Mouse (Mus musculus): ENCODE data around the gene Tas2r134.

Tas2r134 gene

DNA sequence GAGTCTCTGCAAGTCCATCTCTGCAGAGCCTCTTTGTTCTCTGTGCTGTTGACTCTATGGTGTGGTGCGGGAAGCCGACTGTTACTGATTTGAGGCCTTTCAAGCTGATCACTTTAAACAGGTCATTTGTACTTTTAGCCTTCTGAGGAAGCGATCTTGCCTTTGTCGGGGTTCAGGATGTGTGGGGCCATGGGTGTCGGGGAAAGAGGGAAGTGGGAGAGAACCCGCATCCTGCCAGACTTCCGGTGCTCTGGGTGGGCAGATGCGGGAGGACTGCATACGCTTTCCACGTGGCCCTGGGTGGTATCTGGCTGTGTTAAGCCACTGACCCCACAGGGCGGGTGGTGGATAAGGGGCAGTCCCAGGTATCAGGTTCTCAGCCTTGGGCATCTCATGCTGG, 10.4 kb downstream of the Tas2r134 start:
- Histone ChIP-seq H3K9me3 (ENCODE audit: low read length) (peaks cover 14% of the 10 kb centered on the region), H3K36me3 (ENCODE audit: insufficient read depth, low read length) (no peaks in the 10 kb centered on the region), H3K4me1 (replicated peaks; ENCODE audit: low read depth, low read length) (no peaks in the 10 kb centered on the region), H3K4me3 (replicated peaks; ENCODE audit: low read length) (no peak overlapping the region), H3K27me3 (ENCODE audit: insufficient read depth, low read length) (no peaks in the 10 kb centered on the region)
- TF ChIP-seq NANOG (IDR thresholded peaks at IDR 0.05; ENCODE audit: borderline replicate concordance, low read length) (no peak), POU5F1 (IDR thresholded peaks at IDR 0.05; ENCODE audit: borderline replicate concordance, low read length) (no peak), CTCF (conservative IDR thresholded peaks at IDR 0.05; ENCODE audit: low read length) (no peak)

DNA sequence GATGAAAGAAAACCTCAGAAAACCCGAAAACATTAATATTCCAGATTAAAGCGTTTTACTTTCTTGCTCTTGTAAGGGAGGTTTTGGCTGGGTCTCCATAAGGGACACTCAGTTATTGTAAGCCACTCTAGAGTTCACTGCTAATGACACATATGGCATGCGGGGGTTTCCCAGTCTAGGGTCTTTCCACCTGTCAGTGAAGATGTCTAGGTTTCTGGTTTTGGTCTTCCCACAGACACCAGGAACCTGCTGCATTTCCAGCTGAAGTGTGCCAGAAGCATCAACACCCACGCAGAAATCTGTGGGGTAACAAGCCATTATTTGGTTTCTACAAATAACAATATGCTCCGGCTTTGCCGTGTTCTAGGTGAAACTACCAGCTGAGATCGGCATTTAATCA, 14.3 kb downstream of the Tas2r134 start:
- no peaks in the 10 kb centered on the region for H3K27me3 ChIP-seq (ENCODE audit: insufficient read depth, low read length)
- no peaks in the 10 kb centered on the region for H3K36me3 ChIP-seq (ENCODE audit: insufficient read depth, low read length)
- H3K4me1 ChIP-seq (replicated peaks; ENCODE audit: low read depth, low read length), result no peaks in the 10 kb centered on the region
- peaks cover 14% of the 10 kb centered on the region for H3K9me3 ChIP-seq (ENCODE audit: low read length)
- TF ChIP-seq CTCF (conservative IDR thresholded peaks at IDR 0.05; ENCODE audit: low read length), result no peak
- no peak overlapping the region for H3K4me3 ChIP-seq (replicated peaks; ENCODE audit: low read length)

- H3K9me3 ChIP-seq (ENCODE audit: low read length), result peaks cover 14% of the 10 kb centered on the region
- H3K4me3 ChIP-seq (replicated peaks; ENCODE audit: low read length), result no peak overlapping the region
- H3K4me1 ChIP-seq (replicated peaks; ENCODE audit: low read depth, low read length), result no peaks in the 10 kb centered on the region
- H3K36me3 ChIP-seq (ENCODE audit: insufficient read depth, low read length), result no peaks in the 10 kb centered on the region
- no peak for TF ChIP-seq POU5F1 (IDR thresholded peaks at IDR 0.05; ENCODE audit: borderline replicate concordance, low read length)
- no peak for TF ChIP-seq NANOG (IDR thresholded peaks at IDR 0.05; ENCODE audit: borderline replicate concordance, low read length)
- no peak for TF ChIP-seq CTCF (conservative IDR thresholded peaks at IDR 0.05; ENCODE audit: low read length)
- no peaks in the 10 kb centered on the region for H3K27me3 ChIP-seq (ENCODE audit: insufficient read depth, low read length)
Measured at GRCm38 (mm10) chr2:51643244-51644139, 16.2 kb downstream of the Tas2r134 start.

DNA sequence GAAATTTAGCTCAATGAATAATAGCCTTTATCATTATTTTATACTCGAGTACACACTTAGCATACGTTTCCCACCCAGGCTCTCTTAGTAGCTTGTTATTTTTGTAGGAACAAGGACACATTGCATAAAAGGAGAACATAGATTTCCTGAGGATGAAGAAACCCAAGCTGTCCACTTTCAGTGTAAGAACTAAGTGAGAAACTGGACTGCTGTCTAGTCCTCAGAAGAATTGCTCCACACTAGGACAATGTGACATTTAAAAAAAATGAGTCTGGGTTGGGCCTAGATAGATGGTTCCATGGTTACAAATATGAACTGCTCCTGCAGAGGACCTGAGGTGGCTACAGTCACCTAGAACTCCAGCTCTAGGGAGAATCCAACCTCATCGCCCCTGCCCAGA, 20.7 kb downstream of the Tas2r134 start:
- TF ChIP-seq CTCF (conservative IDR thresholded peaks at IDR 0.05; ENCODE audit: low read length) (no peak), POU5F1 (IDR thresholded peaks at IDR 0.05; ENCODE audit: borderline replicate concordance, low read length) (no peak), NANOG (IDR thresholded peaks at IDR 0.05; ENCODE audit: borderline replicate concordance, low read length) (no peak)
- Histone ChIP-seq H3K4me3 (replicated peaks; ENCODE audit: low read length) (no peak overlapping the region), H3K4me1 (replicated peaks; ENCODE audit: low read depth, low read length) (no peaks in the 10 kb centered on the region), H3K27me3 (ENCODE audit: insufficient read depth, low read length) (no peaks in the 10 kb centered on the region), H3K36me3 (ENCODE audit: insufficient read depth, low read length) (no peaks in the 10 kb centered on the region), H3K9me3 (ENCODE audit: low read length) (no peaks in the 10 kb centered on the region)

- no peaks in the 10 kb centered on the region for H3K4me1 ChIP-seq (replicated peaks; ENCODE audit: low read depth, low read length)
- TF ChIP-seq CTCF (conservative IDR thresholded peaks at IDR 0.05; ENCODE audit: low read length), result no peak
- TF ChIP-seq NANOG (IDR thresholded peaks at IDR 0.05; ENCODE audit: borderline replicate concordance, low read length), result no peak
- TF ChIP-seq POU5F1 (IDR thresholded peaks at IDR 0.05; ENCODE audit: borderline replicate concordance, low read length), result no peak
- no peaks in the 10 kb centered on the region for H3K27me3 ChIP-seq (ENCODE audit: insufficient read depth, low read length)
- H3K4me3 ChIP-seq (replicated peaks; ENCODE audit: low read length), result no peak overlapping the region
- H3K9me3 ChIP-seq (ENCODE audit: low read length), result no peaks in the 10 kb centered on the region
- no peaks in the 10 kb centered on the region for H3K36me3 ChIP-seq (ENCODE audit: insufficient read depth, low read length)
Measured at GRCm38 (mm10) chr2:51649887-51650286, 22.6 kb downstream of the Tas2r134 start.

- Histone ChIP-seq H3K36me3 (ENCODE audit: insufficient read depth, low read length) (no peaks in the 10 kb centered on the region), H3K4me3 (replicated peaks; ENCODE audit: low read length) (no peak overlapping the region), H3K9me3 (ENCODE audit: low read length) (no peaks in the 10 kb centered on the region), H3K4me1 (replicated peaks; ENCODE audit: low read depth, low read length) (no peaks in the 10 kb centered on the region), H3K27me3 (ENCODE audit: insufficient read depth, low read length) (no peaks in the 10 kb centered on the region)
- TF ChIP-seq CTCF (conservative IDR thresholded peaks at IDR 0.05; ENCODE audit: low read length) (no peak), POU5F1 (IDR thresholded peaks at IDR 0.05; ENCODE audit: borderline replicate concordance, low read length) (no peak), NANOG (IDR thresholded peaks at IDR 0.05; ENCODE audit: borderline replicate concordance, low read length) (no peak)
Measured at GRCm38 (mm10) chr2:51652086-51652485, 24.8 kb downstream of the Tas2r134 start.

- Histone ChIP-seq H3K9me3 (ENCODE audit: low read length) (no peaks in the 10 kb centered on the region), H3K4me1 (replicated peaks; ENCODE audit: low read depth, low read length) (no peaks in the 10 kb centered on the region), H3K27me3 (ENCODE audit: insufficient read depth, low read length) (no peaks in the 10 kb centered on the region), H3K4me3 (replicated peaks; ENCODE audit: low read length) (no peak overlapping the region), H3K36me3 (ENCODE audit: insufficient read depth, low read length) (no peaks in the 10 kb centered on the region)
- TF ChIP-seq POU5F1 (IDR thresholded peaks at IDR 0.05; ENCODE audit: borderline replicate concordance, low read length) (no peak), CTCF (conservative IDR thresholded peaks at IDR 0.05; ENCODE audit: low read length) (no peak), NANOG (IDR thresholded peaks at IDR 0.05; ENCODE audit: borderline replicate concordance, low read length) (no peak)
Measured at GRCm38 (mm10) chr2:51657684-51658083, 30.4 kb downstream of the Tas2r134 start.

DNA sequence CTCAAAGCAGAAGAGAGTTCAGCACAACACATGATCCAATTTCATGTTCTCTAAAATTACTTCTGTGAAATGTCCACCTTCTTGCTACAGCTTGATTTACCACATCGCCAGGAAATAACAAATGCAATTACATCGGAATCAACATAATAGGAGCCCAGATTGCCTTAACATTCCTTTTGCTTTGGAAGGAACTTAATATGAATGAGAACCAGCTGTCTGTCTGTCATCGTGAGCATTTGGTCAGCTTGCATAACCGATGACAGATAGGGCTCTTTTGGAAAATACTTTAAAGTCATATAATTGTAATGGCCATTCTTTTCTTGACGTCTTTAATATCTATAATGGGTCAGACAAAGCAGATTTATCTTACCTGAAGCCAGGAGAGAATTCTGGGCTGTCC, 31.0 kb downstream of the Tas2r134 start:
- TF ChIP-seq NANOG (IDR thresholded peaks at IDR 0.05; ENCODE audit: borderline replicate concordance, low read length) (no peak), POU5F1 (IDR thresholded peaks at IDR 0.05; ENCODE audit: borderline replicate concordance, low read length) (no peak), CTCF (conservative IDR thresholded peaks at IDR 0.05; ENCODE audit: low read length) (no peak)
- Histone ChIP-seq H3K36me3 (ENCODE audit: insufficient read depth, low read length) (no peaks in the 10 kb centered on the region), H3K27me3 (ENCODE audit: insufficient read depth, low read length) (no peaks in the 10 kb centered on the region), H3K9me3 (ENCODE audit: low read length) (no peaks in the 10 kb centered on the region), H3K4me1 (replicated peaks; ENCODE audit: low read depth, low read length) (no peaks in the 10 kb centered on the region), H3K4me3 (replicated peaks; ENCODE audit: low read length) (no peak overlapping the region)

- no peak for TF ChIP-seq POU5F1 (IDR thresholded peaks at IDR 0.05; ENCODE audit: borderline replicate concordance, low read length)
- TF ChIP-seq NANOG (IDR thresholded peaks at IDR 0.05; ENCODE audit: borderline replicate concordance, low read length), result no peak
- TF ChIP-seq CTCF (conservative IDR thresholded peaks at IDR 0.05; ENCODE audit: low read length), result no peak
- H3K9me3 ChIP-seq (ENCODE audit: low read length), result no peaks in the 10 kb centered on the region
Measured at GRCm38 (mm10) chr2:51674321-51674720, 47.0 kb downstream of the Tas2r134 start.

More at GRCm38 (mm10) chr2:51674321-51674720, 47.0 kb downstream of the Tas2r134 start:
- H3K4me3 ChIP-seq (replicated peaks; ENCODE audit: low read length), result no peak overlapping the region
- H3K27me3 ChIP-seq (ENCODE audit: insufficient read depth, low read length), result no peaks in the 10 kb centered on the region
- no peaks in the 10 kb centered on the region for H3K36me3 ChIP-seq (ENCODE audit: insufficient read depth, low read length)
- H3K4me1 ChIP-seq (replicated peaks; ENCODE audit: low read depth, low read length), result no peaks in the 10 kb centered on the region
